Mouse (Mus musculus): Measurements from ENCODE around the gene Ift122. TPM values are rescaled to one million over a fixed set of nuclear protein-coding genes. Genes with fewer than 3 reads are reported as not detected.

Ift122 gene
- polyA plus RNA-seq, 1 experiment from 2014 or later: 26.8 TPM

DNA sequence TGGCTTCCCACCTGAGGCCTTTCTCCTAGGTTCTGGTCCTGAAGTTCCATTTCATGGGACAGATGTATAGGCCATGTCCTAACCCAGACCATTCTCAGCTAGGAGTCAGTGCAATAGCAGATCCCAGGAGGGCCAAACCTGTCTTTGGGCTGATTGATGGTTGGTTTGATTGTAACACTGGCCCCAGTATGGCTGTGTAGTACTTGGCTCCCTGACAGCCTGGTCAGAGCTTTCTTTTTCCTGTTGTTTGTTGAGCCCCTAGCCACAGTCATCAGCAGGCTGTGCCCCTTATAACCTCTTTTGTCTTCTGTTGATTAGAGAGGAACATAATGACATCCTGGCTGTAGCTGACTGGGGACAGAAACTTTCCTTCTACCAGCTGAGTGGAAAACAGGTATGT is 30.7 kb downstream of the Ift122 start:
- Histone ChIP-seq H3K4me1 (no peaks in the 10 kb centered on the region), H3K27me3 (ENCODE audit: low read depth, poor library complexity, severe bottlenecking) (no peaks in the 10 kb centered on the region), H3K4me3 (no peak overlapping the region), H3K36me3 (peaks cover 57% of the 10 kb centered on the region), H3K27ac (replicated peaks) (no peak overlapping the region), H3K9me3 (replicated peaks) (peaks cover 4% of the 10 kb centered on the region; the same call in 1 of the 2 replicates)
- no peak for DNase-seq (ENCODE audit: low spot score)

DNA sequence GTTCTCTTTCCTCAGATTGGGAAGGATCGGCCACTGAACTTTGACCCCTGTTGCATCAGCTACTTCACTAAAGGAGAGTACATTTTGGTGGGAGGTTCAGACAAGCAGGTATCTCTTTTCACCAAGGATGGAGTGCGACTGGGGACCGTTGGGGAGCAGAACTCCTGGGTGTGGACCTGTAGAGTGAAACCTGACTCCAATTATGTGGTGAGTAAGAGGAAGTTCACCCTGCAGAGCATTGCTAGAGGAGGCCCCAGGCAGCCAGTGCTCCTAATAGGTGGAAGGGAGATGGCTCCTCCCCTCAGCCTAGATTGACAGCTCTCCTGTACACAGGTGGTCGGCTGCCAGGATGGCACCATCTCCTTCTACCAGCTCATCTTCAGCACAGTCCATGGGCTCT is 33.6 kb downstream of the Ift122 start:
- Histone ChIP-seq H3K27me3 (ENCODE audit: low read depth, poor library complexity, severe bottlenecking) (no peaks in the 10 kb centered on the region), H3K4me1 (peaks cover 14% of the 10 kb centered on the region), H3K9me3 (replicated peaks) (peaks cover 4% of the 10 kb centered on the region; the same call in 1 of the 2 replicates), H3K27ac (replicated peaks) (no peak overlapping the region), H3K4me3 (no peak overlapping the region), H3K36me3 (peaks cover 56% of the 10 kb centered on the region)
- 77% methylated on average over 4 of the region's 4 CpGs for WGBS
- no peak for DNase-seq (ENCODE audit: low spot score)

DNA sequence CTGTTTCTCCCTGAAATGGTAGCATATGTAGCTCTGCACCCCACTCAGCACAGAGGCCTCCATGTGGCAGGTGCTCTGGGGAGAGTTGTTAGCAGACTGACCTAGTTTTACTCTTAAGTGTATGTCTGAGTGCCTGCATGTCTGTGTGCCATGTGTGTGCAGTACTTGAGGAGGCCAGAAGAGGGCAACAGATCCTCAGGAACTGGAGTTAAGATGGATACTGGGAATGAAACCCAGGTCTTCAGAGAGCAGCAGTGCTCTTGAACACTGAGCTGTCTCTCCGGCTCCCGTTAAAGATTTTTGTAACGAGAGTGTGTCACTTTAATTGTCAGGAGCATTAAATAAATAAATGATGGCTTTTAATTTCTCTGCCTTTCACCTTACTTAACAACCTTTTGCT is 35.0 kb downstream of the Ift122 start:
- Histone ChIP-seq H3K36me3 (peaks cover 69% of the 10 kb centered on the region), H3K27me3 (ENCODE audit: low read depth, poor library complexity, severe bottlenecking) (no peaks in the 10 kb centered on the region), H3K9me3 (replicated peaks) (peaks cover 4% of the 10 kb centered on the region; the same call in 1 of the 2 replicates), H3K27ac (replicated peaks) (no peak overlapping the region), H3K4me1 (peaks cover 19% of the 10 kb centered on the region), H3K4me3 (no peak overlapping the region)
- WGBS: 95% methylated on average over 3 of the region's 3 CpGs
- DNase-seq (ENCODE audit: low spot score): peak; percentile 33

DNA sequence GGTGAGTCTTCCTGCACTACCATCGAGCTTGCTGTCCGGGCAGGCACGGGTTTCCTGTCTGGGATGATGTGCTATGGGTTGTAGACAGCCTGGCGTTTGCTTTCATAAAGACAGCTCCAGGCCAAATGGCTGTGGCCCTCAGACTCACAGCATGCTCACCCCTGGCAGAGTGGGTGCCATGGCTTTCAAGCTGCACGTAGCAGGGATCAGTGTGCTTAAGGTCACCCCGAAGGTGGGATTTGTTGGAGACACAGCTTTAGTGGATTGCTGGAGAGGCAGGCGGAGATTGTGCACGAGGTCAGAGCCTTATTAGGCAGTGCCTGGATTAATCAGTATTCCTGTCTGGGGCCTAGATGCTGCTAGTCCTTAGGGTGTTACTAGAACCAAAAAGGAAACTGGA is 37.3 kb downstream of the Ift122 start:
- no peaks in the 10 kb centered on the region for H3K27me3 ChIP-seq (ENCODE audit: low read depth, poor library complexity, severe bottlenecking)
- peaks cover 4% of the 10 kb centered on the region; the same call in 1 of the 2 replicates for H3K9me3 ChIP-seq (replicated peaks)
- peaks cover 19% of the 10 kb centered on the region for H3K4me1 ChIP-seq
- no peak overlapping the region for H3K27ac ChIP-seq (replicated peaks)
- no peak overlapping the region for H3K4me3 ChIP-seq
- 92% methylated on average over 8 of the region's 8 CpGs for WGBS
- DNase-seq (ENCODE audit: low spot score): no peak
- peaks cover 71% of the 10 kb centered on the region for H3K36me3 ChIP-seq

DNA sequence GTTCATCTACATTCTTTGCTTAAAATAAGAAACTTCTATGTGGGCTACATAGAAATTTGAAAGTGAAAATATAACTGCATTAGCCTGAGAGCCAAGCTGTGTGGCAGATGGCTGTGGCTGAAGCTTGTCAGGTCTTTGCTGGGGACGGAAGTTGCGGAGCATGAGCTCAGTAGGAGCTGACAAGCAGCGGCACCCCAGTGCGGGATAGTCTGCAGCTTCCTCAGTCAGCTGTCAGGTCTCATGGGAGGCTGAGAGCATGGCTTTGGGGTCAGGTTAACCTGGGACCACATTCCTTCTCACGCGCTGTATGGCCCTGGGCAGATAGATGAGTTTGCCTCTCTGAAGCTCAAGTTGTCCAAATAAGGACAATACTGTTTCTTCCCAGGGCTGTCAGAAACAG is 37.8 kb downstream of the Ift122 start:
- H3K4me1 ChIP-seq: peaks cover 19% of the 10 kb centered on the region
- H3K4me3 ChIP-seq: no peak overlapping the region
- no peak for DNase-seq (ENCODE audit: low spot score)
- peaks cover 67% of the 10 kb centered on the region for H3K36me3 ChIP-seq
- H3K27me3 ChIP-seq (ENCODE audit: low read depth, poor library complexity, severe bottlenecking): no peaks in the 10 kb centered on the region
- H3K9me3 ChIP-seq (replicated peaks): peaks cover 4% of the 10 kb centered on the region; the same call in 1 of the 2 replicates
- 77% methylated on average over 6 of the region's 6 CpGs for WGBS
- peak overlapping the region; percentile 30; the same call in 1 of the 2 replicates for H3K27ac ChIP-seq (replicated peaks)

DNA sequence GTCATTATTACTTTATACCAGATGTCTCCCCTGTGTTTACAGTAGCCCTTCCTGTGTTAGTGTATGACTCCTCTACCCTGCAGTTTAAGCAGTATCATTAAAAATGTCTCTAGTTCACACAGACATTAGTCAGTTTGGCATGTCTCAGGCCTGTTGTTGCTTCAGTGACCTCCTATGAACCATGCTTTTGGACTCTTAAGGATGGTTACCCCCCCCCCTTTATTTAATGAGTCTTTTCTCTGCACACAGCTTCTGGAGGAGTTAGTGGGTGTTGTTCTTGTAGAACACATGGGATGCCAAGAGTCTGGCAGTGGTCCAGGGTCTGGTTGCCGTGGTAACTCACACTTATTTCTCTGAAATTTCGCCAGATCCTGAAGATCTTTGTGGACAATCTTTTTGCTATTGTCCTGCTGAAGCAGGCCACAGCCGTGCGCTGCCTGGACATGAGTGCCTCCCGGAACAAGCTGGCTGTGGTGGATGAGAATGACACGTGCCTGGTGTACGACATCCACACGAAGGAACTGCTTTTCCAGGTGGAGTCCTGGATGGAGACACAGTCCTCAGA is 38.3 kb downstream of the Ift122 start:
- 72% methylated on average over 8 of the region's 8 CpGs for WGBS
- Histone ChIP-seq H3K27me3 (ENCODE audit: low read depth, poor library complexity, severe bottlenecking) (no peaks in the 10 kb centered on the region), H3K36me3 (peaks cover 65% of the 10 kb centered on the region), H3K9me3 (replicated peaks) (peaks cover 4% of the 10 kb centered on the region; the same call in 1 of the 2 replicates), H3K4me1 (peaks cover 19% of the 10 kb centered on the region), H3K4me3 (no peak overlapping the region), H3K27ac (replicated peaks) (0 out of 2 replicates have a peak overlapping the region, but pooled peaks have one; percentile 25)
- no peak for DNase-seq (ENCODE audit: low spot score)

DNA sequence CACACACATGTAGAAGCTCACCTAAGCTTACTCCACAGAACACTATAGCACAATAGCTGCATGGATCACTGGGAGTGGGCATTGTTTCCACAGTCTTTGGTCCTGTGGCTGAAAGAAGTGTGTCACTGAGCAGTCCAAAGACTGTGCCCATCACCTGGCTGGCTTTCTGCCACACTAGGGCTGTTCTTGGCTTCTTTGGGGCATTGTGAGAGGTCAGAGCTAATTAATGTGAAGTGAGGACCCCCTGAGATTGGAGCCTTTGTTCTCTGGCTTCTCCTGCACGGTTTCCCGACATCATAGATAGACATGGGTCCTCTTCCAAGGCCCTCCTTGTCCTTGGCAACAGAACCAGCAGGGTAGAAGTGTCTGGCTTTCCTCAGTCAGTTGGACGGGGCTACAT is 39.1 kb downstream of the Ift122 start:
- H3K27me3 ChIP-seq (ENCODE audit: low read depth, poor library complexity, severe bottlenecking): no peaks in the 10 kb centered on the region
- peaks cover 4% of the 10 kb centered on the region; the same call in 1 of the 2 replicates for H3K9me3 ChIP-seq (replicated peaks)
- H3K4me1 ChIP-seq: peaks cover 19% of the 10 kb centered on the region
- no peak for DNase-seq (ENCODE audit: low spot score)
- 76% methylated on average over 3 of the region's 3 CpGs for WGBS
- H3K36me3 ChIP-seq: peaks cover 57% of the 10 kb centered on the region
- no peak overlapping the region for H3K4me3 ChIP-seq
- H3K27ac ChIP-seq (replicated peaks): no peak overlapping the region

DNA sequence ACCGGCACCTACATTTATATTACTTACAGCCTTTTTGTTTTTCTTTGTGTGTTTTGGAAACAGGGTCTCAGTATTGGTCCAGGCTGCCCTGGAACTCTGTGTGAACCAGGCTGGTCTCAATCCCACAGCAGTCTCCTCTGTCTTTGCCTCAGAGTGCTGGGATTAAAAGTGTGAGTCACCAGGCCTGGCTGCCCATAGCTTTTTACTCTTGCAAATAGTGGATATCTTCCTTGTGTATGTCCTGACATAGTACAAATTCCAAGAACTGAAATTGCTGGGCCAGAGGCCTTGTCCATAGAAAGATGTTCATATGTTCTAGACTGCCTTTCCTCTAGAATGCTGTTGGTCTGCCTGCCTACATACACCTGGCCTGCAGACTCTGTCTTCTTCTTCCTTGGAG is 43.1 kb downstream of the Ift122 start:
- peaks cover 12% of the 10 kb centered on the region for H3K4me1 ChIP-seq
- WGBS: 69% methylated on average over 1 of the region's 1 CpGs
- peaks cover 34% of the 10 kb centered on the region for H3K36me3 ChIP-seq
- no peaks in the 10 kb centered on the region for H3K9me3 ChIP-seq (replicated peaks)
- no peak for DNase-seq (ENCODE audit: low spot score)
- H3K27me3 ChIP-seq (ENCODE audit: low read depth, poor library complexity, severe bottlenecking): no peaks in the 10 kb centered on the region
- no peak overlapping the region for H3K27ac ChIP-seq (replicated peaks)
- H3K4me3 ChIP-seq: no peak overlapping the region

DNA sequence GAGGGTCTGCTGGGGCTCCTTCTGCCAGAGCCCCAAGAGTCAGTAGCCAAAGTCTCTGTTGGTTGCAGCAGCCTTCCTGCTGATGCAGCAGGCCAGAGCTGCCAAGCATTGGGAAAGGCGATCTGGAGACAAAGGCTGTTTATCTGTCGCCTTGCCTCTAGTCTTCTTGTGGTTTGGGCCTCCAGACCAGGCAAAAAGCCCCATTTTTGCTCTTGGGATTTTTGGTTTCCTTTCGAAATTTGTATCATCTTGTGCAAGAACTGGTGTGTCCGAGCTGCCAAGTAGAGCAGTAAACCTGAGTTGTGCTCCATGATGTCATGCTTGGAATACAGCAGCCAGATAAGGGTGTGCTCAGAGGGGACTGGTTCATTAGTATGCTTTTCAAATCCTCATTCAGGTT is 43.8 kb downstream of the Ift122 start:
- 0 out of 2 replicates have a peak overlapping the region, but pooled peaks have one; percentile 40 for H3K27ac ChIP-seq (replicated peaks)
- no peak for DNase-seq (ENCODE audit: low spot score)
- H3K4me3 ChIP-seq: no peak overlapping the region
- H3K4me1 ChIP-seq: peaks cover 10% of the 10 kb centered on the region
- 88% methylated on average over 4 of the region's 4 CpGs for WGBS
- no peaks in the 10 kb centered on the region for H3K27me3 ChIP-seq (ENCODE audit: low read depth, poor library complexity, severe bottlenecking)
- peaks cover 30% of the 10 kb centered on the region for H3K36me3 ChIP-seq
- no peaks in the 10 kb centered on the region for H3K9me3 ChIP-seq (replicated peaks)

DNA sequence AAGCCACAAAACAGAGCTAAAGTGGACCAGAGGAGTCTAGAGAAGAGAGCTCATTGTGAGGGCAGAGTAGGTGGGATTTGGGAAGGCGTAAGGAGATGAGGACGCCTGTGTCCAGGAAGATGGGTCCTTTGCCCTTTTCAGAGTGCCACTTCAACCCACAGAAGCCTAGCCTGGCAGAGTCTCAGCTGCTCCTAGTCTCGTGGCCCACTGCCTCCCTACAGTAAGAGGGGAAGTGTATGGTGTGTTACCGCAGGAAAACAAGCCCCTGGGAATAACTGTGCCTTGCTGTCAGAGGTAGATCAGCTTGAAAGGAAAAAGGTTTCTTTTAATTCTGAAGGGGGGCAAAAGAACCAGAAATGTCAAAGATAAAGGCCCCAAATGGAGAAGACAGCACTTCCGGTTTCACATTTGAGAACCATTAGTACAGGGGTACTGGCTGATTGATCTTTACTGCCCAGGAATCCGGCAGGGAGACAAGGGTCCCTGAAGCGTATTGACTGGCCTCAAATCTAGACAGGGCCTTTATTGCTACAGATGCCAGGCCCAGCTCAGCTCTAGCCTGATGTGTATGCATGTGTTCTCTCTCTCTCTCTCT is 44.8 kb downstream of the Ift122 start:
- Histone ChIP-seq H3K27ac (replicated peaks) (no peak overlapping the region), H3K9me3 (replicated peaks) (no peaks in the 10 kb centered on the region), H3K4me1 (peaks cover 7% of the 10 kb centered on the region; the same call in 1 of the 2 replicates), H3K27me3 (ENCODE audit: low read depth, poor library complexity, severe bottlenecking) (no peaks in the 10 kb centered on the region), H3K4me3 (no peak overlapping the region), H3K36me3 (peaks cover 24% of the 10 kb centered on the region)
- WGBS: 86% methylated on average over 7 of the region's 7 CpGs
- DNase-seq (ENCODE audit: low spot score): no peak

DNA sequence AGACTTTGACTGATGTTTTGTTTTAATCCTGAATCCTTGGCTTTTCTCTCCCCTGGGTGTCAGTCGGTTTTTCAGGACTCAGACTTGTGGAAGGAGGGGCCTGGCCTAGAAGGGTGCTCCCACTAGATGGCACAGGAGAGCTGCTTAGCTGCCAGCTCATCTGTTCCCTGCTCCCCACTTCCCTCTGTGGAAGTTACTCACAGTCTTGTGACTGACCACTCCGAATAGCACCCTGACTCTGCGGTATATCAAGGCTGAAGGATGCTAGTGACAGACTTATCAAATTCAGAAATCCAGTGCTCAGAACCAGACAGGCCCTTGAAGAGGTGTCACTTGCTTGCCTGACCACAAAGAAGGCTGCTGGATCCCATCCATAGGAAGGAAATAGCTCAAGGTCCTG is 47.8 kb downstream of the Ift122 start:
- peaks cover 32% of the 10 kb centered on the region for H3K36me3 ChIP-seq
- no peaks in the 10 kb centered on the region for H3K9me3 ChIP-seq (replicated peaks)
- H3K27ac ChIP-seq (replicated peaks): no peak overlapping the region
- no peak overlapping the region for H3K4me3 ChIP-seq
- peaks cover 7% of the 10 kb centered on the region; the same call in 1 of the 2 replicates for H3K4me1 ChIP-seq
- 29% methylated on average over 3 of the region's 3 CpGs for WGBS
- no peaks in the 10 kb centered on the region for H3K27me3 ChIP-seq (ENCODE audit: low read depth, poor library complexity, severe bottlenecking)
- peak; percentile 45 for DNase-seq (ENCODE audit: low spot score)

DNA sequence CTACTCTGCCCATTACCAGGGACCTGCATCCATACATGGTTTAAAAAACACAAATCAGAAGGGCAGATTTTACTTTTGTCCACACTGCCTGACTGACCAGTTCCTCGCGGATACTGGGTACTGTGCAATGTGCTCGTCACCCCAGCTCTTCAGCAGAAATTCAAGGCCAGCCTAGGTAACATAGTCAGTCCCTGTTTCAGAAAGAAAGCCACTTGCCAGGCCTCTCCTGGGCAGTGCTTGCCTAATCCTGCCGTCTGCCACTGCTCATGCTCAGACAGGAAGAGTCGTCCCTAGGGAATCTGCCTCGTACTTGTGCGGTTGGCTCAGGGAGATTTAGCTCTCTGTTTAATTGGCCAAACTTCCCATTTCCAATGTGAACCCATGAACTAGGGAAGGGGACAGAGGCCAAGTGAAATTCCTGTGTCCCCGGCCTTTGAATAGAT is 48.2 kb downstream of the Ift122 start:
- WGBS: 86% methylated on average over 8 of the region's 8 CpGs
- Histone ChIP-seq H3K4me1 (peaks cover 7% of the 10 kb centered on the region; the same call in 1 of the 2 replicates), H3K27me3 (ENCODE audit: low read depth, poor library complexity, severe bottlenecking) (no peaks in the 10 kb centered on the region), H3K4me3 (no peak overlapping the region), H3K9me3 (replicated peaks) (no peaks in the 10 kb centered on the region), H3K36me3 (peaks cover 36% of the 10 kb centered on the region), H3K27ac (replicated peaks) (no peak overlapping the region)
- DNase-seq (ENCODE audit: low spot score): no peak

DNA sequence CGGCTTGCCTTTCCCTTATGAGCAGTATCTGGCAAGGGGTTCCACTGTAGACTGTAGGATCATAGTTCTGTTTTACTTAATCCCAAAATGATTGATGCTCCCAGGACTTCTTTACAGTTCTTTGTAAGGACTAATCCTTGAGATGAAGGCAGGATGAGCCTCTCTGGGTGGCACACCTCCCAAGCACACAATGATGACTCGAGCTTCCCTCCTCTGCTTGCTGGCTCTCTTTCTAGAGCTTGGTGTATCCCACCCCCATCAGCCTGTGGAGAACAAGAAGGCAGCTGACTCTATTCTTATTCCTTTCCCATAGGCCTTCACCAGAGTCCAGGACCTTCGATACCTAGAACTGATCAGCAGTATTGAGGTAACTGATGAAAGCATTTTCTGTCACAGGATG is 49.3 kb downstream of the Ift122 start:
- H3K4me1 ChIP-seq: peaks cover 7% of the 10 kb centered on the region; the same call in 1 of the 2 replicates
- H3K27ac ChIP-seq (replicated peaks): no peak overlapping the region; the same call in 1 of the 2 replicates
- H3K27me3 ChIP-seq (ENCODE audit: low read depth, poor library complexity, severe bottlenecking): no peaks in the 10 kb centered on the region
- H3K4me3 ChIP-seq: no peak overlapping the region
- DNase-seq (ENCODE audit: low spot score): no peak
- peaks cover 46% of the 10 kb centered on the region for H3K36me3 ChIP-seq
- 81% methylated on average over 3 of the region's 3 CpGs for WGBS
- H3K9me3 ChIP-seq (replicated peaks): no peaks in the 10 kb centered on the region

Data from midbrain, embryonic 10.5 days (tissue).